Mouse (Mus musculus) megakaryocyte, embryonic 14.5 days (primary cell): ENCODE measurements around the gene Dcpp2.

ENCODE experiments used
- FLI1 ChIP-seq: IDR thresholded peaks from 2 replicates; pipeline ENCODE4 v1.6.1; 2012; ENCODE audit warnings: low read length, inconsistent platforms, mixed read lengths
- GATA1 ChIP-seq: IDR thresholded peaks from 3 replicates; pipeline ENCODE4 v1.6.1; 2012; ENCODE audit warnings: mixed read lengths, low read length, inconsistent platforms, borderline replicate concordance

DNA sequence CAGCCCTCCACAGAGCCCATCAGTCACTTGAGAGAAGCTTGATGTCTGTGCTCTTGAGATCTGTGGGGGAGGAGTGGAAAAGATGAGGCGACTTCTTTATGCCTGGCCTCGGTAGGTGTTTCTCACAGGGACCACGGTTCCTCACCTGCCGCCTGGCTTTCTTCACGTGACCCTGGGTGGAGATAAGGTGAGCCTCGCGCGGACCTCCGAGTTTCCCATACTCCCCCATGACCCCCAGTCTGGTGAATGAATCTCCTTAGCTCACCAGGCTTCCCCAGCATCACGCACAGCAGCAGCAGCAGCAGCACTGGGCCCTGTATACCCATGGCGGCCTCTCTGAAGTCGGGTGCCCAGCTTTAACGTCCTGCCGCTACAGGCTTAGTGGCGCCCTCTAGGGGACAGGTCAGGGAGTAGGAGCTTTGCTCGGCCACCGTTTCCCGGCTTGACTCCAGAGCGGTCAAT, 36.8 kb upstream of the Dcpp2 start, which contains the start of the genes Prss32 and Prss41:
- TF ChIP-seq GATA1 (no peak), FLI1 (no peak)
